In genomic region chr1:159664945-159665344, GRCm38 (mm10) we compare ENCODE assay signal across 17 mouse cellular contexts.
"Had no signal": no experiment of that assay in that cellular context is flagged by ENCODE, and none has a peak within 500 bp of the region (broad histone marks: within the 10 kb centered on the region; RNA-seq: fewer than 3 reads in every experiment).

No protein-coding gene starts in this region.

- H3K9ac ChIP-seq: kidney, embryonic 15.5 days; limb, embryonic 12.5 days; liver, embryonic 13.5 days; liver, postnatal 0 days; lung, embryonic 15.5 days; midbrain, embryonic 15.5 days; neural tube, embryonic 12.5 days; stomach, embryonic 15.5 days had no signal

- H3K36me3 ChIP-seq: kidney, embryonic 15.5 days; limb, embryonic 12.5 days; liver, embryonic 13.5 days; lung, embryonic 15.5 days; midbrain, embryonic 15.5 days; neural tube, embryonic 12.5 days; stomach, embryonic 15.5 days had no signal

- H3K4me1 ChIP-seq: kidney, embryonic 15.5 days; liver, embryonic 13.5 days; lung, embryonic 15.5 days; megakaryocyte, embryonic 14.5 days; stomach, embryonic 15.5 days had no signal

- H3K4me3 ChIP-seq: kidney, embryonic 15.5 days; limb, embryonic 12.5 days; liver, embryonic 13.5 days; lung, embryonic 15.5 days; megakaryocyte, embryonic 14.5 days; midbrain, embryonic 15.5 days; neural tube, embryonic 12.5 days; stomach, embryonic 15.5 days had no signal

- DNase-seq: kidney, adult 2 months; kidney, postnatal 14 days; layer of hippocampus, adult 9-11 months; liver; liver, embryonic 13.5 days; liver, postnatal 0 days; lung, postnatal 14 days; thymus, postnatal 4 days had no signal

- ATAC-seq: liver, postnatal 0 days; midbrain, embryonic 15.5 days had no signal

- H3K4me2 ChIP-seq: kidney, embryonic 15.5 days; limb, embryonic 12.5 days; liver, embryonic 13.5 days; lung, embryonic 15.5 days; midbrain, embryonic 11.5 days; midbrain, embryonic 15.5 days; neural tube, embryonic 12.5 days; stomach, embryonic 15.5 days had no signal

- H3K9me3 ChIP-seq: kidney, embryonic 15.5 days; limb, embryonic 12.5 days; liver, embryonic 13.5 days; lung, embryonic 15.5 days; megakaryocyte, embryonic 14.5 days; midbrain, embryonic 15.5 days; neural tube, embryonic 12.5 days; stomach, embryonic 15.5 days had no signal

- H3K27ac ChIP-seq: kidney, embryonic 15.5 days; limb, embryonic 12.5 days; liver, embryonic 13.5 days; lung, embryonic 15.5 days; macrophage; midbrain, embryonic 15.5 days; neural tube, embryonic 12.5 days; stomach, embryonic 15.5 days had no signal

- H3K27me3 ChIP-seq: limb, embryonic 12.5 days; liver, embryonic 13.5 days; lung, embryonic 15.5 days; megakaryocyte, embryonic 14.5 days; neural tube, embryonic 12.5 days; stomach, embryonic 15.5 days had no signal
